Mouse (Mus musculus) granulocyte monocyte progenitor cell, adult 5-6 weeks (primary cell): ENCODE measurements around the gene Cacna2d2. TPM values are rescaled to one million over a fixed set of nuclear protein-coding genes. Genes with fewer than 3 reads are reported as not detected.
A peak's percentile ranks its signal among the peaks of the same experiment; 100 is the strongest.

Source experiments
- ATAC-seq: replicated peaks from 2 replicates; pipeline ENCODE4 v1.8.0; 2016; ENCODE audit warnings: mild to moderate bottlenecking, moderate TSS enrichment, inconsistent platforms; ENCODE audit not compliant: poor library complexity, severe bottlenecking
- total RNA-seq, 2 experiments: library from RNA; stranded (forward) in 1 of 2; stranded (reverse) in 1 of 2; fragments of 200-712, 200-1000 nt in 1 of 2; fragments of >200 nt in 1 of 2; fragmentation: Nextera tagmentation in 1 of 2; gene quantifications; 2 replicates each; pipeline ENCODE4 v1.2.3; 2014 to 2017

Cacna2d2 gene
- total RNA-seq, 2 experiments from 2014 or later, result 0.10 to 0.19 TPM

DNA sequence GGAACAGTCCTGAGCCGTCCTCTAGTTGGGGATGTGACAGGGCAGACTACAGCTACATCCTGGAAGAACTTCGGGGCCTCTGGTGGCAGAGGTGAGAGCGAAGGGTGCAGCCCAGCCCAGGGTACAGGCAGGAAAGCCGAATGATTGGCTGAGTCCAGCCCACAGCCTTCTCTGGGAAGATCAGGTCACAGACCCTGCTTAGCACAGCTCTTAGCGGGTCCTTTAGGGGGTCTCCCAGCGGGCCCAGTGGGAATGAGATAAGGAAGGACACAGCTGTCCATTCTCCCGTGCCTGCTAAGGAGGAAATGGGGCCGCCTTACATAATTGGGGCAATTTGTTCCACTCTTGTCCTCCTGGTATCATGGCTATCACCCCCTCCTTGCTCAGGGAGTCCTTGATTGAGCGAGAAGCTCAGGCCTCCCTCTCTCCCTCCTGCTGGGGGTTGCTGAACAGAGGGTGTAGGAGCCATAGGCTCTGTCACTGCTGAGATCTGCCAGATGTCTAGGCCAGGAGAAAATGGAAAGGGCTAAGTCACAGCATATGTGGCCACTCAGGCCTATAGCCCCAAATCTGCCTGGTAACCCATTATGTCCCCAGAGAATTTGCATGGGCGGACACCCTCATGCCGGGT, 52.6 kb downstream of the Cacna2d2 start:
- no peak for ATAC-seq

DNA sequence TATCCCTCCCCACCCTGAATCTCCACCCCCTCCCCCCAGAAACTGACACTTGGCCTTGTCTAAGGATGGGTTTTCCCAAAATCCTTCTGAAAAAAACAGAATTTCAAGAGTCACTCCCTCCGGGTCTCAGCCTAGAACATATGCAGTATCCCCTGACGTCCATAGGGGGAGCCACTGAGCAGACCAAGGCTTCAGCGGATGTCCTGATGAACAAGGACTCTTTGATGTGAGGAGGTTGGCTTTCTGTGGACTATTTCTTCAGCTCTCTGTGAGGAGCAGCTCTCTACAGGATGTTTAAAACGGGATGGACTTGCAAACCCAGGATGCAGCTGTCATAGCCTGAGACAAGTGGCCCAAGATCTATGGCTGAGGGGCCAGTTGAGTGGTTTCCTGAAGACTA, 53.1 kb downstream of the Cacna2d2 start:
- no peak for ATAC-seq

DNA sequence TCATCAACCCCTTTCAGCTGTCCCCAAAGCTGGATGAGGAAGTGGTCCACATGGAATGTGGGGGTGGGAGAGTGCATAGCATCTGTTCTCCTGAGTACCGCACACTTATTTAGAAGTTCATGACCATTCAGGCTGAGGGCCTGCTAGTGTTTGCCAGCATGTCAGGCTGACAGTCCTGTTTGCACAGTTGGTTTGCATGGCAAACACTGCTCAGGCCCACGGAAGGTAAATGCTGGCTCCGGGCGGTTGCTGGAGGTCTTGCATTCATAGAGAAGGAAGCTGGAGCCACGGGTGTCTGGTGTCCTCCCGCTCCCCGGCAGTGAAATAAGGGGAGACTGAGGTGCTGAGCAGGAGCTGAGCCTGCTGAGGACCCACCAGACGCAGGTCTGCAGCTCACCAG, 53.7 kb downstream of the Cacna2d2 start:
- no peak for ATAC-seq

DNA sequence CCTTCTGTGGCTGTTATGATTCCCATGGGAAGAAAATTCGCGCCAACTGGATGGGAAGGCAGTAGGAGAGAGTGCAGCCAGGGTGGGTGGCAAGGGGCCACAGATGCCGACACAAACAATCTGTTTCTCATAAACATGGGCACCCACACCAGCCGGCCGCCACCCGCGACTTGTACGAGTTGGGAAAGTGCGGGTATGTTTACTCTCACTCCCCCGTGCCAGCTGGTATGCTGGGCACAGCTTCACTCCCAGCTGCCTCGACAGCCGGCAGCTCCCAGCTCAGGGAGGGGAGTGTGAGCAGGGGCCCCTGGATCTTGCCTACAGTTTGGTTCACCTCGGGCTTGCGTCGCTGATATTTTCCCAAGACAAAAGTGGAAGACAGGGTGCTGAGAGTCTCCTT, 57.3 kb downstream of the Cacna2d2 start:
- no peak for ATAC-seq

DNA sequence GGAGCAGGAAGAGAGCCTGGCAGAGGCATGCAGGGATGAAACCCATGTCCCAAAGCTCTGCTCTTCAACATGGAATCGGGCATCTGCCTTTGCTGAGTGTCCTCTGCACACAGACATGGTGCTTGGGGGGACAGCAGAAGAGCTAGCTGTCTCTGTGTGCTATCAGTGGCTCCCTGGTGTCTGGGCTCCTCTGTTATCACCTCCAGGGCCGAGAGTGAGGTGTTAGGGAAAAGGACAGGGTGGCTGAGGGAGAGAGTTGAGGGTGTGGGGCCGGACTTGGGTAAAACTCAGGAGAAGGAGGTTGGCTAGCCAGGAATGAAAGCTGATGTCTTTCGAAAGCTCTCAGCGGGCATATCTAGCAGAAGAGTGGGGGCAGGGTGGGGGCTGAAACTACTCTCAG, 63.5 kb downstream of the Cacna2d2 start:
- no peak for ATAC-seq

DNA sequence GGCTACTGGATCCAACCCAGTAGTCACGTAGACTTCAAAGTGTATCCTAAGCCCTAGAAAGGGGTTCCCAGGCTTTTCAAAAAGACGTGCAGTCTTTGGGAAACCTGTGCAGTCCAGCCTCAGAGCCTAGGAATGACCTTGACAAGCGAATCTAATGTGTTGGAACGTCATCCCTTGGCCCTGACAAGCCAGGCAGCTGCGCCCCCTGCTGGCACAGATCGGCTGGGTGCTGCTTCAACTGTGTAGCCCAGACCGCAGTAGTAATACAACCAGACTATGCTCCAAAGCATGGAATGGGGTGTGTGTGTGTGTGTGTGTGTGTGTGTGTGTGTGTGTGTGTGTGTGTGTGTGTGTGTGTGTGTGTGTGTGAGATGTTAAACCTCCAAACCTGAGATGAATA, 64.1 kb downstream of the Cacna2d2 start:
- ATAC-seq, result peak; percentile 88

DNA sequence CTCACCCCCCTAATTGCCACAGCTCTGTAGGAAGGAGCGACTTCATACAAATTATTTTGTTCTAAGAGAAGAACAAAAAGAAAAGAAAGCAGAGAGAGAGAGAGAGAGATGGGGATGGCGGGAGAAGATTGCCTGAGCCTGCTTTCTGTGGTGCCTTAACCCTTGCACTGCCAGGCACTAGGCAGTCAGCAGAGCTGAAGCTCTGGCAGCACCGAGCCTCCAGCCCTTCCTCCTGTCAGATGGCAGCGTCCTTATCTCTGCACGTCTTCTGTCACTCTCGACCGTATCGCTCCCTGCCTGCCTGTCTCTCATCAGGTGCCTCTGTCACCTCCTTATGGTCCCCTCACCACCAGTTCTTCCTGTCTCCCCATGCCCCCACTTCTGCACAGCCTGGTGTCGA, 64.7 kb downstream of the Cacna2d2 start:
- ATAC-seq, result no peak

DNA sequence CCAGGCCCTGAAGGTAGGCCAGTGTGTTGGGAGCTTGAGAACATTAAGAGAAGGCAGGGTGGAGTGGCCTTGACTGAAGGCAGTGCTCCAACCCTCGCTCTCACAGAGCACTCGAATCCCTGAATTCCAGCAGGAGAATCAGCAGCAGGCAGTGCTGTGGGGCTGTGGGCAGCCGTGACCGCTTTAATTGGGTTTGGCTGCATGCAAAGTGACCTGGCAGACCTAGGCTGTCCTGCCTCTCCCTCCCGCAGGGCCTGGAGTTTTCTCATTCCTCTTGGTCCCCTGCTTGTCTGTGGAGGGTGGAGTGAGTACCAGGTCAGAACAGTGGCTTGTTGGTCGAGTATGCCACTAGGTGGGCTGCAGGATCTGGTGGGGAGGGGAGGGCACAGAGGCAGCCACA, 66.2 kb downstream of the Cacna2d2 start:
- ATAC-seq, result no peak

DNA sequence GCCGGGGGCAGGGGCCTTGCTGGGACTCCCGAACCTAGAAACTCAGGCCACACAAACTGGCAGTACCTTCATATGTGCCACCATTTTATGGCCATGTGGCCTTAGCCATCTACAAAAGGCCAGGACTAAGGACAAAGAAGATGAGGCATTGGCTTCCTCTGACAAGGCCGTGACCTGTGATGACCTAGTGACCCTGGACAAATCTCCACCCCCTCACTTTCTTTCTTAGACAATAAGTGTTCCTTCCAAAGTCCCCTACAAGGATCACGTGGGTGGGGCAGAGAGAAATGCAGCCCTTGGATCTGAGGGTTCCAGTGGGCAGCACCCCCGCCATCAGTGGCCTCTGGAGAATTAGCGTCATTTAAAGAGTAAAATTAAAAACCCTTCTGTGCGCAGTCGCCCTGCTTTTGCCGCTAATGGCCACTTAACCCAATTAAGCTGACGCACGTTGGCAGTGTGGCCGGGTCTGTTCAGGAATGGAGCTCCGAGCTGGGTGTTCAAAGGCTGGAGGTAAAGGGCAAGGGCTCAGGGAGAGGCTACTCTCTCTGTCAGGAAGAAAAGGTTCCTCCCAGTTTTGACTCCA, 69.9 kb downstream of the Cacna2d2 start:
- no peak for ATAC-seq

DNA sequence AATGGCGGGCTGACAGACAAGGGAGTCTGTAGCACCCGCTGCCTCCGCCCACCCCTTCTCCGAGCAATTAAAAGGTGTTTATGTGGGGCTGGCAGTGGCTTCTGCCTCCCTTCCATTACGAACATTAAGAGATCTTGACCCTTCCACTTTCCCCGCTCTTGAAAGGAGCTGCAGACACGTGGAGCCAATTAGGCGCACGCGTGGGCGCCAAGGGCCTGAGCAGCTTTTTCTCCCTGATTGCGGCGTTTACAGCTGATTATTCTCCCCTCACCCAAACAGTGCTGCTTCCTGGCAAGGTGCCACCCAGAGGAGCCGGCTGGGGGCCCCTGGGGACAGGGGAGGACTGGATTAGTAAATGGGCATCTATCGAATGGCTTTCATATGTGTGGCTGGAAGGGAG, 71.0 kb downstream of the Cacna2d2 start:
- ATAC-seq, result no peak

DNA sequence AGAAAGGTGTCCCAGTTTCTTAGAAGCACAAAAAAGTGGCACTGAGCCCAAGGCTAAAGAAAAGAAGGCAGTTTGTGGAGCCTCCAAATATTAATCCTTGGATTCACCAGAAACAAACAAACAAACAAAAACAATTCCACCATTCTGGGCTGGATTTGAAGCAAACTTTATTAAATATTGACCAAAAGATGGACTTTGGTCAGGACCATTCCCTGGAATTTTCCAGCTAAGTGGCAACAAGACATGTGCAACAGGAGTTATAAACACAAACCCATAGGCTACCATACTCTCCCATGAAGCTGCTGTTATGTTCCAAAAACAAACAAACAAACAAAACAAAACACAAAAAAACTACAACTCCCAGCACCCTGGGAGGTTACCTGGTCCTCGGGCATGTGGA, 74.6 kb downstream of the Cacna2d2 start:
- ATAC-seq, result no peak

DNA sequence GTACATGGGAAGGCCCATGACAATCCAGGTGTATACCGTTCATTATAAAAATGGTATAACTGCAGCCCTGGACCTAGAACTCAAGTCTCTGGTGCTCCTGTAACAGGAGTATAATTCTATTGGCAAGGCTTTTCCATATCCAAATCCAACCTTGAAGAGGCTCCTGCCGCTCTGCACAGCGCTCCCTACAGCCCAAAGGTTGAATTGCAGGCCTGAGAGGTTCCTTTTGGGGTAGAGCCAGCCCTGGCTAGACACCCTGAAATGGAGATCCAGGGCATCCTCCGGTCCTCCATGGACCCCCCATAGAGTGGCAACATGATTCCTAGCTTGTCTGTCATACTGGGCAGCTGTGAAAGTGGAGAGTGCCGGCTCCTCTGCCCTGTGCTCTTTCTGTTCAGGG, 79.6 kb downstream of the Cacna2d2 start:
- no peak for ATAC-seq

DNA sequence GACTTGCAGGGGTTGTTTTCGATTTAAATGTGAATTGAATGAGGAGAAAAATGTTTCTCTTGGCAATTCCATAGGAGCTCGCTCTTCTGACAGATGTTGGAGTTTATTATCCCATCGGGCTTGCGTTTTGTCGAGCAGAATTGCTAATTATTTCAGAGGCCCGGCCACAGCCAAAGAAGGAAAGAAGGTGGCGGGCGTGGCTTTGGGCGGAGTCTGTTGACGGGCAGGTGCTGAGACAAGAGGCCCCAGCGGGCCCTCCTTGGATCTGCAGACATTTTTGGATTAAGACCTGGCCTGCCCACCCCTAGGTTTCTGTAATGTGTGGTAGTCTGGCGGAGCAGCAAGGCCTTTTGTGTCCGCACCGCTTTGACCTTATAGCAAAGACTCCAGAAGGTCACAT, 80.2 kb downstream of the Cacna2d2 start:
- no peak for ATAC-seq

DNA sequence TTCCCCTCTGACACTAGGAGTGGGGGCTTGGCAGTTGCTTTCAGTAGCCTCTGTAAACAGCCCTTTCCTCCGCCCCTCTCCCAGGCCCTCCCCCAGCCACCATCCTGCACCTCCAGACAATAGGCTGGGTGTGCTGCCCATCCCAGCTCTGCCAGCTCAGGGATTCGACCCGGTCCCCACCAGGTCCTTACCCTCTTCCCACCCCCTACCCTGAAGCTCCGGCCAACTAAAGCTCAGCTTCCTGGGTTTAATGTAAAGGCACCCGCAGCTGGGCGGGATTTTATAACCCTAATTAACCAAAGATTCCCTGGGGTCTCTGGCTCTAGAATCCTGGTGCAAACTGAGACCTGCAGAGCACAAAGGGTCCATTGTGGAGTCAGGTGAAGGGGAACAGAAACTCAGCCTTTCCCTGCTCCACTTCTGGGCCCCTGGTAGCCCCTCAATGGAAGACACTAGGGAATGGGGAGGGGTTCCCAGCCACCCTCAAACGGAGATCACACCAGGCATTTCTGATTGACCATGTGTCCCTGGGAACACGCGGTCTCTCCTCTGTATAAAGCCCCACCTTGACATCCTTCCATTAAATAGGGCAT, 81.2 kb downstream of the Cacna2d2 start:
- ATAC-seq, result no peak

DNA sequence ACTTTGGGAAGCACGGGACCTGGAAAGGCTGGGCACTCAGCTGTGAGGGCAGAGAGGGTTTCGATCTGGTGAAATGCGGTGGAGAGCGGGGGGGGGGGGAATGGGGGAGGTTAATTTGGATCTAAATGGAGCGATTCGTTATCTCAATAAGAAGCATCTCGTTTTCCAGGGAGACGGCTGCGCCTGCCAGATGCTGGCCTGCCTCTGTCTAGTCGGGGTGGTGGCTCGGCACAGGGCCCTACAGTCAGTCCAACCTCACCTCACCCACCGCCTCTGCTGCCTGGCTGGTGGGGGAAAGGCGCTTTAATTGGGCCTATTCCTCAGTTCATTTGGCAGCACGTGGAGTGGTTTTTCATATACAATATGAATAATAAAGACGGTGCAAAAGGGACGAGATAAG, 81.9 kb downstream of the Cacna2d2 start:
- no peak for ATAC-seq

DNA sequence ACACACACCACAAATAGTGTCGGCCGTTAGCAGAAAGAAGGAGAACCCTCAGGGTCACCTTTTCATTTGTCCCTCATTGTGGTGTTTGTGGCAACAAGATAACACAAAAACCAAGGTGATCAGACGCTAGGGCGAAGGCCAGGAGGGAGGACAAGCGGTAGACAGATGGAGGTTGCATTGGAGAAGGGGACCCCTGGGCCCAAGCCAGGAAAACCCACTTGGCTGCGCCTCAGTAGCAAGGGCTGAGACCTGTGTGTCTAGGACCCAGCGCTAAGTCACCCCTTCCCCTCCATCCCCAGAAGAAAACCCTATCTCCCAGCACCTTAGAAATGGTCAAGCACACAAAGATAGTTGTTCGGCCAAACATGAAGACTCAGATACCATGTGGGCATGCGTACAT, 82.6 kb downstream of the Cacna2d2 start:
- ATAC-seq, result no peak

DNA sequence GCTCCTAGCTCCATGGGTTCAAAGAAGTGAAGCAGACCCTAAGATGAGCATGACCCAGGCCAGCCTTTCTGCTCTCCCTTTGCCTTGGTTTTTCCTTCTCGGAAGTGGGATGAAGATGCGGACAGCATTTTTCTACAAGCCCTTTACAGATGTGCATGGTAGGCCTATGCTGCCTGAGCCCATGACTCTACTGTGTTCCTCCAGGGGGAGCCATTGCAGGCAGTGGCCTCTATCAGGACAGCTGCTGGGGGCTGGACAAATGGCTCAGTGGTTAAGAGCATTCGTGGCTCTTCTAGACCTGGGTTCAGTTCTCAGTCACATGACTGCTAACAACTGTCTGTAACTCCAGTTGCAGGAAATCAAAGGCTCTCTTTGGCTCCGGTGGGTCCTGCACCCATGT, 83.4 kb downstream of the Cacna2d2 start:
- no peak for ATAC-seq

DNA sequence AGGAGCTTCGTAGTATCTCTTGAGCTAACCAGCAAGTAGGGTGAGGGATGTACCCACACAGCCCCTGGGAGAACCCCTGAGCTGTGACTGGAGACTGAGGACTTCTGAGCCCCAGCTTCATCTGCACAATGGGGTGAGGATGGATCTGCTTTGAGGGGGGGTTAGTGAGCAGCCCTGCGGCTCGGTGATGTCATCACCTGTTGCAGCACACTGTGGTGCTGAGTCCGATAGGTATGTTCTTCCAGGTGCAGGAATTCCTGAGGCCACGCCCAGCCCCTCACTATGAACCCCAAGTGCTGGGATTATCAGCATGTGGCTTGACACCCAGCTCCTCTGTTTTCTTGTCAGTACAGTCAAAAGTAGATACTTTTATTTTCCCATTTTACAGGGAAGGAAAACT, 84.3 kb downstream of the Cacna2d2 start:
- no peak for ATAC-seq

DNA sequence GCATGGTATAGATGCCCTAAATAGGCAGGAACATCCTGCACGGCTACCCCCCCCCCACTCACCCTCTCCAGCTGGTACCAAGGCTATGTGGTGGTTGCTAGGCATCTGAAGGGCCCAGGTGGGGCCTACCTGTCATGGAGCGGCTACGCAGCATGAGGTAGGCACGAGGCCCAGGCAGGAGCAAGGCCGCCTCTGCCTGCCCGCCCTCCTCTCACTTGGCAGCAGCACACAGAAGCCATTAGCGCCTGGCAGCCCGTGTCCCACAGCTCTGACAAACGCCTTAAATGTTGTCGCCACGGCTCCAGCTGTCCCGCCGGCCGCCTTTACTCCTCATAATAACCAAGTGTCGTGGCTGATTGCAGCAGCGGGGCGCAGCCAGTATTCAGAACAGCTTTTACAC, 84.9 kb downstream of the Cacna2d2 start:
- no peak for ATAC-seq

DNA sequence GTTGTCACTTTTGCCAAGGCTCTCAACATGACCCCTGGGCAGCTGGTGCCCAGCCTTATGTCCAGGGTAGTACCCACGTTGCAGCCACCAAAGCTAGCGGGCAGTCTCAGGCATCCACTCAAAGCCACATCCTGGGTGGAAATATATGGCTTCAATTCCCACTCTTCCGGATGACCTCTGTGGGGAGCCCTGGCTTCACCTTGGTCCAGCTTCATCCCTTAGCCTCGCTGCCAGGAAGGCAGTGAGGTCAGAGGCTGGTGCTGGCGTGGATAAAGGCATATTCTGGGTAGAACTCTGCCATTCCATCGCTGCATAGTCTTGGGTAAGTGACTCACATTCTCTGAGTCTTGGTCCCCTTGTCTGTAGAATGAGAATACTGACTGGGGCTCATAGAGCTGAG, 85.4 kb downstream of the Cacna2d2 start:
- ATAC-seq, result no peak

DNA sequence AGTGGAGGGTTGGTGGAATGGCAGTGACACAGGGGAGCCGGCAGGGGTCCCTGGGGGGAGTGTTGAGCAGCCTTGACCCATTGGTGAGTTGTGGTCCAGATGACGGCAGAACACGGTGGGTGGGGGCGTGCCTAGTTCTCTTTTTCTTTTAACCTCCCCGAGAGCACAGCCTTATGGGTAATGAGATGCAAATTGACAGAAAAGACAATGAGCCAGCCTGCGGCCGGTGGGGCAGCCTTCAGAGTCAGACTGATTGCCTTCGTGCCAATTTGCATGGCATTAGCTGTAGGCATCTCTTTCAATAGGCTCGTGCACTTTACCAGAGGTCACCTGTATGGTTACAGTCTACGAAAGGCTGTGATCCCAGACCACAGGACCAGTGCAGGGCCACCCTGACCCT, 86.7 kb downstream of the Cacna2d2 start:
- no peak for ATAC-seq

DNA sequence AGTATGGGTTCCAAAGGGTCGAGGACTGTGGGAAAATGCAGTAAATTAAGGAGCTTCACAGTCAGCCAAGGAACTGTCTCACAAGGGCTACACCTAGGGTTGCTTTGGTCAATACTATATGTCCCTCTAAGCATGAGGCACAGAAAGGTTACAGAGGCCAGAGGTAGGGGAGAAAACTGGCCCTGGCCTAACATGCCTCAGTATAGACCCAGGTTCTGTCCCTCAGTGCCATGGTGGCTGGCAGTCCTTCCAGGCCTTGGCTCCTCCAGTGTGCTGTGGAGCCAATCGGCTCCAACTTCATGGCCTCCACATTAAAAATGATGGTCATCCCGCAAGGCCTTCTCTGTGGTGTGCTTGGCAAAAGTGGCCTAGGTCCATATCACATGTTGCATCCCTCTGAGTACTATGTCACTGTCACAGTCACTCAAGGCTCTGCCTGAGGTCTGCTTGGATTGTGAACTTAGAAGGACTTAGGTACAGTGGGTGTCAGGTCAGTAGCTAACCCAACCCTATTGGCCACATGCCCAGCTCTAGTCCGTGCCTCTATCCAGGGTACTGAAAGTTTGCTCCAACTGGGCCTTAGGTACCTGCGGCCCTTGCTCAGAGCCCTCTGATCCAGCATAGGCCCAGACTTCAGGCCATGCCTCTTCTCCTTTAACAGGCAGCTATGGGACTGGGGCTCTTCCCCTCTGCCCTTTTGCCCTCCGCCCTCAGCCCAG, 87.3 kb downstream of the Cacna2d2 start:
- ATAC-seq, result no peak
